Mouse (Mus musculus) embryonic fibroblast, embryonic 13.5 days (primary cell): ENCODE measurements around the gene Cttnbp2nl.

Experiments used
- CTCF ChIP-seq: IDR thresholded peaks from 2 replicates; pipeline ENCODE4 v1.5.1; 2011; ENCODE audit warnings: mild to moderate bottlenecking, control low read depth, low read length, moderate library complexity, borderline replicate concordance; ENCODE audit not compliant: insufficient read depth
- POLR2A ChIP-seq: IDR thresholded peaks from 2 replicates; pipeline ENCODE4 v1.6.1; 2011; ENCODE audit warnings: low read depth, mild to moderate bottlenecking, control low read depth, low read length, moderate library complexity

- TF ChIP-seq CTCF (no peak), POLR2A (no peak)
Measured at GRCm38 (mm10) chr3:104956131-104956581, 96.8 kb downstream of the Cttnbp2nl start.
